Mouse (Mus musculus) retina, postnatal 1 day (tissue): ENCODE results near the gene Spats1.
"Not testable (repeated sequence)": the region's sequence is repeated elsewhere in the genome, so short reads cannot be mapped to it uniquely, and the experiment has no call there.

Experiments
- DNase-seq: peaks from one replicate; pipeline ENCODE4 v3.0.0-alpha.2; 2012

Gene Spats1

GRCm38 (mm10) chr17:45488321-45489254, 13.4 kb upstream of the Spats1 start:
- no peak for DNase-seq

DNA sequence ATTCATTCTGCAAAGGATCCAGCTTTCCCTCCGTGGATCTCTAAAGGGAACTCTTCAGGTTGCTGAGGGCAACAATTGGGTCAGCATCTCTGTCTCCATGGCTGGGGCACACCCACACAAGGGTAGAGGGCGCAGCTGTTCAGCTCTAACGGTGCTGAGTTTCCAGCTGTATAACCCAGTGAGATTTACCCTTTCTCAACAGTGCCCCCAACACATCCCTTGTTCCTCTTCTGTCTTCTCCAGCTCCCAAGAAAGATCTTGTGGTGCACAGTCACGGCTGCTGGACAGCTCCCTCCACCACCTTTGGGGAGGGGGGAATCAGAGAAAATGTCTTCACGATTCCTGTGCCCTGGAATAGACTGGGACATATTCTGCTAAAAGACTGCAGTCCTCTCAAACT, 12.0 kb upstream of the Spats1 start:
- DNase-seq: no peak

GRCm38 (mm10) chr17:45485581-45485980, 10.4 kb upstream of the Spats1 start:
- no peak for DNase-seq

DNA sequence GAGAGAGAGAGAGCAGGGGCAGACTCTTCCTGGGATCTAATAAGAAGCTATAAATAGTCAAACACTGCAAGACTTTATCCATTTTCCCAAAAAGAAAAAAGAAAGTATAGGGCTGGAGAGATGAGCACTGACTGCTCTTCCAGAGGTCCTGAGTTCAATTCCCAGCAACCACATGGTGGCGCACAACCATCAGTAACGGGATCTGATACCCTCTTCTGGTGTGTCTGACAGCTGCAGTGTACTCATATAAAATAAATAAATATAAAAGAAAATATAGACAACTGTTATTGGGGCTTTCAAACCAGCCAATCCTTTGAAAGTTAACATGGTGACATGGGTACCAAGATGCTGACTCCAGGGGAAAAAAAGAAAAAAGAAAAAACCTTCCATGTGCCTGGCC, 5.2 kb upstream of the Spats1 start:
- DNase-seq: no peak

DNA sequence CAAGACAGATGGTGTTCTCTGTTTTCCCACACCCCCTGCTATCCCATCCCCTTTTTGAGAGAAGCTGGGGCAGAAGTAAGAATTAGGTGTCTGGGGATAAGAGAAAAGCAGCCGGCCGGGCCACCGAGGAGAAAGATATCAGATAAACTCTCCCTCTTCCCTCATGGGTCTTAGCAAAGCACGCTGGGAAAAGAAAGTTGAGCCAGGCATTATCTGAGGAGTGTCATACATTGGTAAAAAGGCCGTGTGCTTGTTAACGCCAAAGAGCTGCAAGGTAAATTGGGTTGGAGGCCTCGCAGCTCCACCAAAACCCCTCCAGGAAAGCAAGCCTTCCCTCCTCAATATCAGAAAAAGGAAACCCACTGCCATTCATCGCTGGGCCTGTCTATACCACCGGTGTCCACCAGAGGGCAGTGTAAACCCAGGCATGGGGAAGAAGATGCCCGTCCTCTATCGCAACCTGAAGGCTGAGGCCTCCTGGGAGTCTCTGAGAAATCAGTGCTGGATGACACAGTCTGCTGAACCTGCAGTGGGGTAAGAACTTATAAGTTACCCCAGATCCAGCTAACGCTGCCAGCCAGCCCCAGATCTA, 3.1 kb upstream of the Spats1 start:
- peak; percentile 85 for DNase-seq

DNA sequence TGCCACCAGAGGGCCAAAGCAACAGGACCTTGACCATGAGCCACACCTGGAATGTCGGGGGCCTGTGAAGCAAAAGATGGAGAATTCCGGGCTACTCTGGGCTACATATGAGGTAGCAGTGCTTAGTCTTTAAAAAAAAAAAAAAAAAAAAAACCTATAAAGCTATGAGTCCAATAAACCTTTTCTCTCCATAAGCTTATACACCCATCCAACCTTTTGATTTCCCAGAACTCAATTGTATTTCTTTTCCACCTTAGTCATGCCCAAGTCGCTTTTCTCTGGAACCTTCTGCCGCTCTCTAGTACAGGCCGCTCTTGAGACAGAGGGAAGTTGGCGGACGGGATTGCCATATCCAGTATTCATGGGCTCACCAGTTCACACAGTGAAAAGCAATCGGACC, 1.1 kb downstream of the Spats1 start:
- no peak for DNase-seq

DNA sequence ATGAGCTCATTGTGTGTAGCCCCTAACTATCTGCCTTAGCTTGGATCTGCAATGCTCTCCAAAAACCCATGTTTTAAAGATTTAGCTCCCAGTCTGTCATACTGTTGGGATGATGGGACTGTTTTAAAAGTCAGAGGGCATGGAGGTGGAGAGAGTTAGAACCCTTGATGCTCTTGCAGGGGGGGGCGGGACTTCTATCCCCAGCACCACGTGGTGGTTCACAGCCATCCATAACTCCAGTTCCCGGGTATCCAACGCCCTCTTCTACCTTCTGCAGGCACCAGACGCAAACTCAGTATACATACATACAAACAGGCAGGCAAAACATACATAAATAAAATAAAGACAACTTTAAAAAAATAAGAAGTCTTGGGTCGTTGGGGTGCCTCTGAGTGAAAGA, 1.5 kb downstream of the Spats1 start:
- DNase-seq: no peak

- DNase-seq: no peak
Observed at GRCm38 (mm10) chr17:45470726-45471125, 4.5 kb downstream of the Spats1 start.

DNA sequence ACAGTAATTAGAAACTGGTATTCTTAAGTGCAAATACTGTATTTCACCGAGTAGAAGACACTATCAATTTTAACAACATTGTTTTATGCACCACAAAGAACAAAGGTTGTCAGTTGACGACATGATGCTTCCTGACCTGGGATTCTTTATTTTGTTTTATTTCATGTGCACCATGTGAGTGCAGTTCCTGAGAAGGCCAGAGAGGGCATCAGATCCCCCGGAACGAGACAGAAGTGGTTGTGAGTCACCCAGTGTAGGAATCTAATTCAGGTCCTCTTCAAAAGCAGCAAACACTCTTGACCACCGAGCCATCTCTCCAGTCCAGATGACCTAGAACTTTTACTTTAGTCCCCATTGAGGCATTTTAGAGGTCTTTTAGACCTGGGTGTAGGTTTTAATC, 6.9 kb downstream of the Spats1 start:
- DNase-seq: no peak

- DNase-seq: no peak
Observed at GRCm38 (mm10) chr17:45466701-45467100, 8.5 kb downstream of the Spats1 start.

GRCm38 (mm10) chr17:45464255-45464654, 11.0 kb downstream of the Spats1 start:
- DNase-seq: no peak

DNA sequence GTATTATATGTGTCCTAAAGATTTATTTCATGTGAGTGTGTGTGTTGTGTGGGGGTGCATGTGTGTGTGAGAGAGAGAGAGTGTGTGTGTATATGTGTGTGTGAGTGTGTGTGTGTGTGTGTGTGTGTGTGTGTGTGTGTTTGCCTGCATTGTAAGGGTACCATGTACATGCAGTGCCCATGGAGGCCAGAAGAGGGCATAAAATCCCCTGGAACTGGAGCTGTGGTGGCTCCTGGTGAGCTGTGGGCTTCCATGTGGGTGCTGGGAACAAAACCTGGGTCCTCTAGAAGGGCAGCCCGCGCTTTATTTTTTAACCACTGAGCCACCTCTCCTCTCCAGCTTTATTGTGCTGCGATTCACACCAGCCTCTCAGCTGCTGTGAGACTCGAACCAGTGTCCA, 12.7 kb downstream of the Spats1 start:
- no peak for DNase-seq

DNA sequence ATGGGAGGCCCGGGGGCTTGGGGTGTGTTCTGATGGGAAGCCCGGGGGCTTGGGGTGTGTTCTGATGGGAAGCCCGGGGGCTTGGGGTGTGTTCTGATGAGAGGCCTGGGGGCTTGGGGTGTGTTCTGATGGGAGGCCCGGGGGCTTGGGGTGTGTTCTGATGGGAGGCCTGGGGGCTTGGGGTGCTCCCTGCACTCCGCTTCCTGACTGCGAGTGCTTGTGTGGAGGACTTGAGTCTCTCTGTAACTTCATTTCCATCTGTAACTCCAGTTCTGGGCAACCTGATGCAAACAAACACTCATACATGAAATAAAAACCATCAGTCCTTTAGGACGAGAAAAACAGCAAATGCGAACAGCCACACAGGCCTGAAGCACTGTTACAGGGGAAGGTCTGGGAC, 16.2 kb downstream of the Spats1 start:
- no peak for DNase-seq

DNA sequence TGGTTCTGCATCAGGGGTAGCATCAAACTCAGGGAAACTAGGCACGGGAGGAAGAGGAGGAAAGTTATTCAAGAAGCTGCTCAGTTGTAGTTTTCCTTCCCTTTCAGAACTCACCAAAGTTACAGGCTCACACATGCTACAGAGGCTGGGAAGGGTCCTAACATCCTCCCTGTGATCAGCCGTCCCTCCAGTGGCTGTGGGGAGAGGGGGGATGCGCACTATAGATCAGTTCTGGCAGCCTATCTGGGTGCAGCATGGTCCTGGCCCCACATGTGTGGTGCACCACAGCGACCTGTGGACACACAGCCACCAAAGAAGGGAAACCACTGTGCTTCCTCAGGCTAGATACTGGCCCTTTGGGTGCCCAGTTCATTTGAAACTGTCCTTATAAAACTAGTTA, 16.7 kb downstream of the Spats1 start:
- no peak for DNase-seq

GRCm38 (mm10) chr17:45457487-45457886, 17.7 kb downstream of the Spats1 start:
- no peak for DNase-seq

- no peak for DNase-seq
Observed at GRCm38 (mm10) chr17:45456260-45457152, 18.7 kb downstream of the Spats1 start.

DNA sequence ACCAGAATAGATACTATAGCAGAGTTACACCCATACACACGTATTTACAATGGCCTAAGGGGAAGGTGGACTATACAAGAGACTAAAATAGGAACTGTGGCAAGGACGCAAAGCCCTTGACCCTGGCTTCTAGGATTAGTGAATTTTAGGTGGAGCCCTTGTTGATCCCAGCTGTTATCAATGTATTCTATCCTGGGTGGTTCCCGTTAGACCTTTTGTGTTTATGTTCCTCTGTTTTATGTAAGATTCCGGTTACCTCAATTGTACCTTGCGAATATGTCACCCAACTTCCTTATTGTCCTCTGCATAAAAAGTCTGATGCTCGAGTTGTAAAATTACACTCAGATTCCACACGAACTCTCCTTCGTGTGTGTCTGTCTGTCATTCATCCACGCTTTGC, 19.4 kb downstream of the Spats1 start:
- not testable (repeated sequence) for DNase-seq

DNA sequence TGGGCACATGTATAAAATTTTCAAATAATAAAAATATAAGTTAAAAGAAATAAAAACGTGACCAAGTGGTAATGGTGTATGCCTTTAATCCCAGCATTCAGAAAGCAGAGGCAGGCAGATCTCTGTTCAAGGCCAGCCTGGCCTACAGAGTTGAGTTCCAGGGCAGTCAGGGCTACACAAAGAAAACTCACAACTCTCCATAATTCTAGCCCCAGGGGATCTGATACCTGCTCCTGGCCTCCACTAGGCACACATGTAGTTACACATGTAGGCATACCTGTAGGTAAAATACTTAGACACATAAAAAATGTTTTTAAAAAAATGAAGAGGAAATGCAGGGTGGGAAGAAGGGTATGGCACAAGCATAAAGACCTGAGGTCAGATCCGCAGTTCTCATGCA, 20.4 kb downstream of the Spats1 start:
- no peak for DNase-seq

GRCm38 (mm10) chr17:45452271-45452670, 22.9 kb downstream of the Spats1 start:
- DNase-seq: no peak

DNA sequence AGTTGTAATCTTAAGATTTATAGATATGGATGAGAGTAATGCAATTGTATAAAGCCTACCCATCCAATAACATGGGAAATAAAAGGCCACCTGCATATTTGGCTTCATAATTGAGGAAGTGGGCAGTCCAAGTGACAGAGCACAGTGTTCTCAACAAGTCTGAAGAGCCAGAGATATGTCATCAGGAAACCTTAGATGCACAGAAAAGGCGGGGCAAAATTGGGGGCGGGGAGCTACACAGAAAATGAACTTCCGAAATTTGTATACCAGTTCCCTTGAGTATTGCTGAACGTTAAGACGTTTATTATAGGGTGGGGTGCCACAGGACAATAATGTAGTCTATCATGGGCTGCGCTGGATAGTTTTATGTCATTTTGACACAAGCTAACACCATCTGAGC, 25.1 kb downstream of the Spats1 start:
- DNase-seq: no peak

- no peak for DNase-seq
Observed at GRCm38 (mm10) chr17:45449586-45449985, 25.6 kb downstream of the Spats1 start.

- no peak for DNase-seq
Observed at GRCm38 (mm10) chr17:45447063-45447462, 28.2 kb downstream of the Spats1 start.

- DNase-seq: no peak
Observed at GRCm38 (mm10) chr17:45445923-45446322, 29.3 kb downstream of the Spats1 start.

- no peak for DNase-seq
Observed at GRCm38 (mm10) chr17:45434262-45434590, 41.0 kb downstream of the Spats1 start.
